ENCODE assay signal across 9 mouse cellular contexts in the genomic region with DNA sequence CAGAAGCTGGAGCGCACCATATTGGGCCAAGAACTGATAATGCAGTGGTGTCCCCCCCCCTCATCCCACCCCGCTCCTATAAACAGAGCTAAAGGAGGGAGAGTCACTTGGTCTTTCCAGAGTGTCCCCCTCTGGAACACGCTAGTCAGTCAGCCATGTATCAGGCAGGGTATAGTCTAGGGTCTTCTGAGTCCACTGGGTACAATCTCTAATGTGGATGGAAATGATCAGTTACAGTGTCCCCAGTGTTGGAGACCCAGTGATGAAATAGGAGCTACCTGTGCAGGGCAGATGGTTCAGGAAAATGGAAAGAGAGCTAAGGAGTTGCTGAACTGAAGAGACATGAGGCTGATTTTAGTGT. TPM values are rescaled to one million over a fixed set of nuclear protein-coding genes. Genes with fewer than 3 reads are reported as not detected.
DNase-seq lines count a peak whose midpoint lies in the region; ATAC-seq and TF ChIP-seq lines count a peak whose summit lies in the region.
"Had no signal": no experiment of that assay in that cellular context is flagged by ENCODE, and none has a peak within 500 bp of the region (broad histone marks: within the 10 kb centered on the region; RNA-seq: fewer than 3 reads in every experiment).

No protein-coding gene starts in this region.

- no peak for TF ChIP-seq CTCF in hindbrain, postnatal 0 days (IDR thresholded peaks at IDR 0.05; ENCODE audit: low read depth)
- no peak for TF ChIP-seq CTCF in midbrain, postnatal 0 days (IDR thresholded peaks at IDR 0.05)

- H3K4me2 ChIP-seq in hindbrain, postnatal 0 days (ENCODE audit: low read depth, low read length): peak overlapping the region; percentile 35; the same call in 1 of the 2 replicates
- H3K4me2 ChIP-seq in midbrain, postnatal 0 days (ENCODE audit: low read depth, low read length, poor library complexity, severe bottlenecking): no peak overlapping the region

- no peaks in the 10 kb centered on the region for H3K9me3 ChIP-seq in embryonic facial prominence, embryonic 10.5 days
- H3K9me3 ChIP-seq in hindbrain, postnatal 0 days (ENCODE audit: low read length): no peaks in the 10 kb centered on the region
- no peaks in the 10 kb centered on the region for H3K9me3 ChIP-seq in midbrain, postnatal 0 days (ENCODE audit: low read length)

- H3K27ac ChIP-seq in embryonic facial prominence, embryonic 10.5 days (replicated peaks): peak overlapping the region; percentile 91
- H3K27ac ChIP-seq in hindbrain, postnatal 0 days: peak overlapping the region; percentile 93; the same call in 1 of the 2 replicates
- no peak overlapping the region for H3K27ac ChIP-seq in midbrain, postnatal 0 days (ENCODE audit: low read depth, low read length)

- intact Hi-C loops in gastrocnemius, postnatal 14 days (cut with DNase I; ENCODE audit: low total_unique reads): no loop called here

- H3K27me3 ChIP-seq in embryonic facial prominence, embryonic 10.5 days (replicated peaks; ENCODE audit: low read depth, poor library complexity, severe bottlenecking): peaks cover 27% of the 10 kb centered on the region
- H3K27me3 ChIP-seq in hindbrain, postnatal 0 days (ENCODE audit: insufficient read depth, low read length): peaks cover 10% of the 10 kb centered on the region; the same call in 1 of the 2 replicates
- no peaks in the 10 kb centered on the region; the same call in 1 of the 2 replicates for H3K27me3 ChIP-seq in midbrain, postnatal 0 days (ENCODE audit: insufficient read depth, low read length)
- H3K27me3 ChIP-seq: Patski had no signal

- WGBS in embryonic facial prominence, embryonic 10.5 days: 29% methylated on average over 3 of the region's 3 CpGs
- WGBS in hindbrain, postnatal 0 days: 27% methylated on average over 3 of the region's 3 CpGs
- 28% methylated on average over 3 of the region's 3 CpGs for WGBS in midbrain, postnatal 0 days

- peak overlapping the region; percentile 98 for H3K4me3 ChIP-seq in embryonic facial prominence, embryonic 10.5 days
- H3K4me3 ChIP-seq in hindbrain, postnatal 0 days (ENCODE audit: low read length): peak overlapping the region; percentile 97
- H3K4me3 ChIP-seq in midbrain, postnatal 0 days (ENCODE audit: low read depth, low read length): peak overlapping the region; percentile 97; the same call in 1 of the 2 replicates

- no peak for ATAC-seq in hindbrain, postnatal 0 days
- no peak for ATAC-seq in midbrain, postnatal 0 days (ENCODE audit: low FRiP score)

- peaks cover 21% of the 10 kb centered on the region for H3K4me1 ChIP-seq in embryonic facial prominence, embryonic 10.5 days
- peaks cover 5% of the 10 kb centered on the region for H3K4me1 ChIP-seq in hindbrain, postnatal 0 days (ENCODE audit: insufficient read depth, low read length)
- peaks cover 7% of the 10 kb centered on the region for H3K4me1 ChIP-seq in midbrain, postnatal 0 days (ENCODE audit: insufficient read depth, low read length)

- peak overlapping the region; percentile 97; the same call in 1 of the 2 replicates for H3K9ac ChIP-seq in hindbrain, postnatal 0 days (replicated peaks; ENCODE audit: low read length)
- no peak overlapping the region for H3K9ac ChIP-seq in midbrain, postnatal 0 days (replicated peaks; ENCODE audit: low read length, poor library complexity, severe bottlenecking)

- peak; percentile 31 for DNase-seq in kidney, adult 9 months
- DNase-seq in kidney, postnatal 10 days: no peak
- no peak for DNase-seq in embryonic facial prominence, embryonic 10.5 days (ENCODE audit: low spot score)
- DNase-seq in hindbrain, postnatal 0 days (ENCODE audit: low spot score): no peak
- no peak for DNase-seq in midbrain, postnatal 0 days (ENCODE audit: low spot score)
- no peak for DNase-seq in adrenal gland, postnatal 14 days
- DNase-seq in gastrocnemius, postnatal 14 days: no peak
- DNase-seq in frontal cortex, postnatal 14 days (ENCODE audit: low spot score in 2 of 2): no peak

- peaks cover 6% of the 10 kb centered on the region for H3K36me3 ChIP-seq in embryonic facial prominence, embryonic 10.5 days (replicated peaks)
- H3K36me3 ChIP-seq in hindbrain, postnatal 0 days (ENCODE audit: insufficient read depth, low read length): no peaks in the 10 kb centered on the region
- H3K36me3 ChIP-seq in midbrain, postnatal 0 days (ENCODE audit: insufficient read depth, low read length): no peaks in the 10 kb centered on the region

RNA-seq across cellular contexts. Expression of a gene that starts 0.3 kb away (rescaled TPM):
- 206 and 207 TPM in 2 replicates for polyA plus RNA-seq in embryonic facial prominence, embryonic 10.5 days (2016; fragmentation: Nextera tagmentation; extraction: Ambion mirVana)
- 88.3 and 90.0 TPM in 2 replicates for total RNA-seq in hindbrain, postnatal 0 days (2014; rRNA removed)
- 325 and 345 TPM in 2 replicates for polyA plus RNA-seq in hindbrain, postnatal 0 days (2015; fragmentation: Nextera tagmentation; extraction: Ambion mirVana)
- total RNA-seq in midbrain, postnatal 0 days (2014; rRNA removed): 87.5 and 103 TPM in 2 replicates
- 356 and 379 TPM in 2 replicates for polyA plus RNA-seq in midbrain, postnatal 0 days (2015; fragmentation: Nextera tagmentation; extraction: Ambion mirVana)
- total RNA-seq in adrenal gland, postnatal 14 days (2021): 280 and 282 TPM in 2 replicates
- total RNA-seq in gastrocnemius, postnatal 14 days (2021): 100 to 1,000 TPM; 208 to 236 TPM

RNA-seq across cellular contexts. Expression of a gene that starts 38.9 kb away (rescaled TPM):
- 302 and 327 TPM in 2 replicates for polyA plus RNA-seq in embryonic facial prominence, embryonic 10.5 days (2016; fragmentation: Nextera tagmentation; extraction: Ambion mirVana)
- 225 and 245 TPM in 2 replicates for total RNA-seq in hindbrain, postnatal 0 days (2014; rRNA removed)
- polyA plus RNA-seq in hindbrain, postnatal 0 days (2015; fragmentation: Nextera tagmentation; extraction: Ambion mirVana): 236 and 242 TPM in 2 replicates
- total RNA-seq in midbrain, postnatal 0 days (2014; rRNA removed): 196 and 198 TPM in 2 replicates
- 252 and 261 TPM in 2 replicates for polyA plus RNA-seq in midbrain, postnatal 0 days (2015; fragmentation: Nextera tagmentation; extraction: Ambion mirVana)
- 183 and 185 TPM in 2 replicates for total RNA-seq in adrenal gland, postnatal 14 days (2021)
- 10 to 100 TPM; 65.9 to 75.8 TPM for total RNA-seq in gastrocnemius, postnatal 14 days (2021)
